Mouse (Mus musculus) forebrain, embryonic 16.5 days (tissue): ENCODE results near the gene Cyp3a13. TPM values are rescaled to one million over a fixed set of nuclear protein-coding genes. Genes with fewer than 3 reads are reported as not detected.
"Not testable (repeated sequence)": the region's sequence is repeated elsewhere in the genome, so short reads cannot be mapped to it uniquely, and the experiment has no call there.

Source experiments
- ATAC-seq: fragments of 200-750 bp; cut with Nextera tagmentation; 2 replicates; pipeline ENCODE4 v1.8.0; 2017; ENCODE audit warnings: mild to moderate bottlenecking, moderate library complexity
- H3K27ac ChIP-seq: fragments of 300-500 bp; sonication (generic); 2 replicates; pipeline ENCODE4 v1.5.1; 2014; ENCODE audit warnings: low read length, control low read depth
- H3K27me3 ChIP-seq: fragments of 300-500 bp; sonication (generic); replicated peaks from 2 replicates; pipeline ENCODE4 v1.6.1; 2014; ENCODE audit warnings: low read length; ENCODE audit not compliant: control insufficient read depth, insufficient read depth
- H3K36me3 ChIP-seq: fragments of 300-500 bp; sonication (generic); 2 replicates; pipeline ENCODE4 v1.6.1; 2014; ENCODE audit not compliant: control insufficient read depth, insufficient read depth
- H3K4me1 ChIP-seq: fragments of 300-500 bp; sonication (generic); replicated peaks from 2 replicates; pipeline ENCODE4 v1.6.1; 2014; ENCODE audit warnings: low read length; ENCODE audit not compliant: control insufficient read depth, insufficient read depth
- H3K4me2 ChIP-seq: fragments of 300-500 bp; sonication (generic); 2 replicates; pipeline ENCODE4 v1.6.1; 2014; ENCODE audit warnings: mild to moderate bottlenecking, low read length, control low read depth
- H3K4me3 ChIP-seq: fragments of 300-500 bp; sonication (generic); replicated peaks from 2 replicates; pipeline ENCODE4 v1.5.1; 2014; ENCODE audit warnings: mild to moderate bottlenecking, low read length, control low read depth
- H3K9ac ChIP-seq: fragments of 300-500 bp; sonication (generic); replicated peaks from 2 replicates; pipeline ENCODE4 v1.6.1; 2014; ENCODE audit warnings: low read depth, low read length, control low read depth
- H3K9me3 ChIP-seq: fragments of 300-500 bp; sonication (generic); 2 replicates; pipeline ENCODE4 v1.6.1; 2016; ENCODE audit warnings: low read length; ENCODE audit not compliant: control insufficient read depth
- WGBS: fragments of 180-500 bp; shearing (Covaris S2); extraction: QIAGEN DNeasy Blood & Tissue Kit; methylation state at CpG from one replicate; pipeline ENCODE4 v1.1.7; 2014; 5-methylcytosine and 5-hydroxymethylcytosine counted together
- polyA plus RNA-seq: library from polyadenylated mRNA; unstranded; fragments of >200 nt; fragmentation: Nextera tagmentation; extraction: Ambion mirVana; gene quantifications from 2 replicates; pipeline ENCODE4 v1.2.1, GENCODE M21; 2015

The Cyp3a13 gene
- polyA plus RNA-seq, 1 experiment from 2014 or later, result not detected

- H3K4me3 ChIP-seq, ATAC-seq, H3K27ac ChIP-seq: not testable (repeated sequence)
These were observed 64.5 kb downstream of the Cyp3a13 start for GRCm38 (mm10) chr5:137856870-137857269.

GRCm38 (mm10) chr5:137854907-137855306, 66.5 kb downstream of the Cyp3a13 start:
- not testable (repeated sequence) for H3K9me3 ChIP-seq, H3K27me3 ChIP-seq, H3K4me1 ChIP-seq, H3K4me2 ChIP-seq, H3K4me3 ChIP-seq, ATAC-seq, H3K27ac ChIP-seq, H3K9ac ChIP-seq, H3K36me3 ChIP-seq
- 91% methylated on average over 3 of the region's 3 CpGs for WGBS

More at GRCm38 (mm10) chr5:137856870-137857269, 64.5 kb downstream of the Cyp3a13 start:
- H3K9ac ChIP-seq, H3K4me2 ChIP-seq, H3K27me3 ChIP-seq, H3K9me3 ChIP-seq, H3K4me1 ChIP-seq, H3K36me3 ChIP-seq: not testable (repeated sequence)
- 76% methylated on average over 4 of the region's 5 CpGs for WGBS

- H3K27ac ChIP-seq, H3K27me3 ChIP-seq, H3K4me2 ChIP-seq, ATAC-seq, H3K4me3 ChIP-seq, H3K36me3 ChIP-seq, H3K9ac ChIP-seq, H3K4me1 ChIP-seq, H3K9me3 ChIP-seq: not testable (repeated sequence)
- 84% methylated on average over 1 of the region's 1 CpGs for WGBS
These were observed 71.1 kb downstream of the Cyp3a13 start for GRCm38 (mm10) chr5:137850313-137850712.

Other genes with a start within 250 kb of the Cyp3a13 start
- 19.4 and 21.2 TPM in 2 replicates for gene Agfg2, start 236.9 kb downstream of the Cyp3a13 start, polyA plus RNA-seq
- gene Nyap1, start 180.0 kb downstream of the Cyp3a13 start, polyA plus RNA-seq, result 52.3 and 59.8 TPM in 2 replicates
- gene Tsc22d4, start 175.9 kb downstream of the Cyp3a13 start, polyA plus RNA-seq, result 69.1 and 72.2 TPM in 2 replicates
- gene Ppp1r35, start 142.8 kb downstream of the Cyp3a13 start, polyA plus RNA-seq, result 28.7 and 34.4 TPM in 2 replicates
- 10.2 and 11.9 TPM in 2 replicates for gene Mepce, start 134.0 kb downstream of the Cyp3a13 start, polyA plus RNA-seq
- 11.1 and 11.2 TPM in 2 replicates for gene Zcwpw1, start 133.8 kb downstream of the Cyp3a13 start, polyA plus RNA-seq
- gene Pilra, start 85.3 kb downstream of the Cyp3a13 start, polyA plus RNA-seq, result not detected in 2 replicates
- gene Pilrb1, start 63.5 kb downstream of the Cyp3a13 start, polyA plus RNA-seq, result not detected in 2 replicates
- gene Pilrb2, start 49.8 kb downstream of the Cyp3a13 start, polyA plus RNA-seq, result not detected in 2 replicates
- 0.06 and 0.33 TPM in 2 replicates for gene Gjc3, start 41.5 kb upstream of the Cyp3a13 start, polyA plus RNA-seq
- gene Azgp1, start 59.9 kb upstream of the Cyp3a13 start, polyA plus RNA-seq, result not detected in 2 replicates
- not detected in 2 replicates for gene Smok3a, start 99.6 kb upstream of the Cyp3a13 start, polyA plus RNA-seq
- not detected in 2 replicates for gene Smok3b, start 99.8 kb upstream of the Cyp3a13 start, polyA plus RNA-seq
- gene Smok3c, start 131.6 kb upstream of the Cyp3a13 start, polyA plus RNA-seq, result not detected in 2 replicates
- gene Zkscan1, start 163.5 kb upstream of the Cyp3a13 start, polyA plus RNA-seq, result 31.2 and 34.2 TPM in 2 replicates
- gene Zscan21, start 195.3 kb upstream of the Cyp3a13 start, polyA plus RNA-seq, result 117 and 118 TPM in 2 replicates
- 39.4 and 43.9 TPM in 2 replicates for gene Zfp113, start 234.1 kb upstream of the Cyp3a13 start, polyA plus RNA-seq
- gene Cops6, start 239.5 kb upstream of the Cyp3a13 start, polyA plus RNA-seq, result 281 and 305 TPM in 2 replicates